Mouse (Mus musculus) embryonic facial prominence, embryonic 15.5 days (tissue): ENCODE measurements around the gene C1ql2. TPM values are rescaled to one million over a fixed set of nuclear protein-coding genes. Genes with fewer than 3 reads are reported as not detected.
A peak's percentile ranks its signal among the peaks of the same experiment; 100 is the strongest.

Experiments
- ATAC-seq: fragments of 200-750 bp; cut with Nextera tagmentation; 2 replicates; pipeline ENCODE4 v1.8.0; 2017; ENCODE audit warnings: low read depth, moderate TSS enrichment; ENCODE audit not compliant: insufficient number of reproducible peaks, low FRiP score, low TSS enrichment
- H3K27ac ChIP-seq: fragments of 300-500 bp; sonication (generic); replicated peaks from 2 replicates; pipeline ENCODE4 v1.5.1; 2015; ENCODE audit warnings: mild to moderate bottlenecking, inconsistent platforms
- H3K27me3 ChIP-seq: fragments of 300-500 bp; sonication (generic); 2 replicates; pipeline ENCODE4 v1.6.1; 2015; ENCODE audit warnings: inconsistent platforms
- H3K36me3 ChIP-seq: fragments of 300-500 bp; sonication (generic); 2 replicates; pipeline ENCODE4 v1.6.1; 2015; ENCODE audit warnings: mild to moderate bottlenecking, inconsistent platforms
- H3K4me1 ChIP-seq: fragments of 300-500 bp; sonication (generic); 2 replicates; pipeline ENCODE4 v1.6.1; 2015; ENCODE audit warnings: inconsistent platforms
- H3K4me2 ChIP-seq: fragments of 300-500 bp; sonication (generic); replicated peaks from 2 replicates; pipeline ENCODE4 v1.6.1; 2015; ENCODE audit warnings: mild to moderate bottlenecking, inconsistent platforms
- H3K4me3 ChIP-seq: fragments of 300-500 bp; sonication (generic); replicated peaks from 2 replicates; pipeline ENCODE4 v1.5.1; 2015; ENCODE audit warnings: mild to moderate bottlenecking, inconsistent platforms
- H3K9ac ChIP-seq: fragments of 300-500 bp; sonication (generic); 2 replicates; pipeline ENCODE4 v1.6.1; 2015; ENCODE audit warnings: inconsistent platforms
- H3K9me3 ChIP-seq: fragments of 300-500 bp; sonication (generic); replicated peaks from 2 replicates; pipeline ENCODE4 v1.6.1; 2016; ENCODE audit warnings: inconsistent platforms
- WGBS: fragments of 180-500 bp; shearing (Covaris S2); methylation state at CpG from one replicate; pipeline ENCODE4 v1.1.7; 2015; 5-methylcytosine and 5-hydroxymethylcytosine counted together
- polyA plus RNA-seq: library from polyadenylated mRNA; unstranded; fragments of >200 nt; fragmentation: Nextera tagmentation; extraction: Ambion mirVana; gene quantifications from 2 replicates; pipeline ENCODE4 v1.2.1, GENCODE M21; 2015

C1ql2 gene
- not detected in 2 replicates for polyA plus RNA-seq

DNA sequence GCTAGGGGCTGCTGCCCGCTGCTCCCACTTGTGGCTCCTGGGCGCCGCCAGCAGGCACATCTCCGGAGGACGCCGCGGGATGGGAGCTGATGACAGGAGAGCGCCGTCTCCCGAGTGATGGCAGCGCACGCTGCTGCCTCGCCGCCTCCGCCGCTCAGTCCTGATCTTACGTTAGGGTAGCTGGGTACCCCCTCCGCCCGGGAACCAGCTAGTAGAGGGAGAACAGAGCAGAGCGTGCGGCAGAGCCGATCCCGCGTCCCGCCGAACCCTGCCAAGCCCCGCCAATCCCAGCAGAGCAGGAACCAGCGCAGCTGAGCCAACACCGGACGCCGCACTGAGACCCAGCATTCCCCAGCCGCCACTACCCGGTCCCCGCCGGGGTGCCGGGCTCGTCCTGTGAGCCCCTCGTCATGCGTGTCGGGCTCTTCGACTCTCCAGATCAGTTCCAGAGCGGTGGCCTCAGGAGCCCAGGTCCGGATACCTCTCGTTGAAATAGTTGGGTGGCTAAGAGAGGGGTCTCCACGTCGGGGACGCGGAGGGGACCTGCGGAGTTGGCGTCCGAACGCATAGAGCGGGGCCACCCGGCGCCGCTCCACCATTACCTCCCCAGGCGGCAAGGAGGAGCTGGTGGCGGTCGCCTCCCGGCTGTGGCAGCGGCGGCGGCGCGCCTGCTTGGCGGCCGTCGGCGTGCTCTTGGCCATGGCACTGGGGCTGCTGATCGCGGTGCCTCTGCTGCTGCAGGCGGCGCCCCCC is at the start of gene C1ql2:
Gene C1ql2 (plus strand): TSS at position 164 of the 753 bp plus-strand sequence.
- no peaks in the 10 kb centered on the region for H3K36me3 ChIP-seq
- no peak within 1 kb of the TSS for H3K9ac ChIP-seq
- peaks cover 83% of the 10 kb centered on the region for H3K27me3 ChIP-seq
- H3K27ac ChIP-seq: no peak within 1 kb of the TSS
- H3K4me3 ChIP-seq: peak within 1 kb of the TSS; percentile 33
- peaks cover 25% of the 10 kb centered on the region for H3K4me1 ChIP-seq
- no peak for ATAC-seq
- H3K9me3 ChIP-seq: no peaks in the 10 kb centered on the region
- 1% methylated on average over 69 of the region's 73 CpGs for WGBS
- H3K4me2 ChIP-seq: peak within 1 kb of the TSS; percentile 53

DNA sequence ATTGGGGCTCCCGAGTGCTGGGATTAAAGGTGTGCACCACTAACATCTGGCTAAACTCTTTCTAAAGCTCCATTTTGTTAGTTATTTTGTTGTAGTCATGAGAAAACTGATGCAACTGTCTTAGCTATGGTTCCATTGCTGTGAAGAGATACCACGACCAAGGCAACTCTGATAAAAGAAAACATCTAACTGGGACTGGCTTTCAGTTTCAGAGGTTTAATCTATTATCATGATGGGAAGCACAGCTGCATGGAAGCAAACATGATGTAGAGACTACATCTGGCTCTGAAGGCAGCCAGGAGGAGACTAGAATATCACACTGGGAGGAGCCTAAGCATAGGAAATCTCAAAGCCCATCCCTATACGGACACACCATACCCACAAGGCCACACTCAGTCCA is 48.7 kb upstream of the C1ql2 start:
- H3K4me1 ChIP-seq: no peaks in the 10 kb centered on the region
- no peak overlapping the region for H3K9ac ChIP-seq
- ATAC-seq: no peak
- no peaks in the 10 kb centered on the region for H3K36me3 ChIP-seq
- H3K9me3 ChIP-seq: no peaks in the 10 kb centered on the region
- H3K27ac ChIP-seq: no peak overlapping the region
- H3K4me2 ChIP-seq: no peak overlapping the region
- WGBS: 84% methylated on average over 3 of the region's 3 CpGs
- no peak overlapping the region for H3K4me3 ChIP-seq
- no peaks in the 10 kb centered on the region for H3K27me3 ChIP-seq

DNA sequence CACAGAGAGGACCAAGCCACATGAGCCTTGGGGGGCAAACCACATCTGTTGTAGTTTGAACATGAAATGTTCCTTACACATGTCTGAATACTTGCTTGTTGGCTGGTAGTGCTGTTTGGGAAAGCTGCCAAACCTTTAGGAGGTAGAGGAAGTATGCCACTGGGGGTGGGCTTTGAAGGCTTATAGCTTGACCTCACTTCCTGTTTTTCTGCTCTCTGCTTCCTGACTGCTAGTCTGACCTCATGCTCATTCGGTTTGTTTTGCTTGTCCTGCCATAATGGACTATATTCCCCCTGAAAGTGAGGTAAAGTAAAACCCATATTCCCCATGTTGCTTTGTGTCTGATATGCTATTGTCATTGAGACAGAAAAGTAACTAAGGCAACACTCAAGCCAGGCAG is 46.6 kb upstream of the C1ql2 start:
- Histone ChIP-seq H3K4me1 (no peaks in the 10 kb centered on the region), H3K4me2 (no peak overlapping the region), H3K27me3 (no peaks in the 10 kb centered on the region), H3K9me3 (no peaks in the 10 kb centered on the region), H3K9ac (no peak overlapping the region), H3K36me3 (no peaks in the 10 kb centered on the region), H3K4me3 (no peak overlapping the region), H3K27ac (no peak overlapping the region)
- 58% methylated on average over 1 of the region's 1 CpGs for WGBS
- ATAC-seq: no peak

DNA sequence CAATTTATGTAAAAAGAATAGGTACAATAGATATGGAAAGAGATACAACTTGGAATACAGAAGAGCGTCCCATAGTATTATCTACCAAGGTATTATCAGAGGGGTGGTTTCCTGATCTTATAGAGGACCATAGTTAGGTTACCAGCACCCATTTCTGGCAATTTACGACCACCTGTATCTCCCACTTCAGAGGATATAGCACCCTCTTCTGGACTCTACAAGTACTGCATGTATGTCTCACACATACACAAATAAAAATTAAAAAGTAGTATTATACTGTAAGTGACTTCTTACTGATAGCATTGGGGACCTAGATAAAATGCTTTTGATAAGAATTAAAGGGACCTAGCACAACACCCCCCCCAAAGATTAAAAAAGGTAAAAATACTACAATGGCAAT is 43.4 kb upstream of the C1ql2 start:
- Histone ChIP-seq H3K4me2 (no peak overlapping the region), H3K9me3 (no peaks in the 10 kb centered on the region), H3K27me3 (no peaks in the 10 kb centered on the region), H3K9ac (no peak overlapping the region), H3K4me1 (no peaks in the 10 kb centered on the region), H3K4me3 (no peak overlapping the region), H3K36me3 (no peaks in the 10 kb centered on the region), H3K27ac (no peak overlapping the region)
- 89% methylated on average over 2 of the region's 2 CpGs for WGBS
- no peak for ATAC-seq

DNA sequence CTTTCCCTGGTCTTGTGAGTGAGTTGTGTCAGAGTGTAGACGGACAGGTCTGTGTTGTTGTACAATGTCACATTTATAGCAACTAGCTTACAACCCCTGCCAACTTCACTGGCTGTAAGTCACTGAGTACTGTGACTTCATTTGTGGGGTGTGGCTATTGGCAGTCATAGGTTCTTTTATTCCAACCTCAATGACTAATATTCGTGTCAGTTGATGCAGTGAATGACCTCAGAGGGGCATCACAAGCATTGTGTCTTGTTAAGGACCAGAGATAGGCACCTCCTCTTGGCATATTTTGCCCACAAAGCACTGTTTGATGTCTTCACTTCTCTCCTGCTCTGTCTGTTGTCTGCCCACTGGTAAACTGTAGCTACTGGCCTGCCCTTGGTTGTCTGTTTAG is 34.6 kb upstream of the C1ql2 start:
- no peak overlapping the region for H3K27ac ChIP-seq
- 50% methylated on average over 2 of the region's 2 CpGs for WGBS
- ATAC-seq: no peak
- no peak overlapping the region for H3K4me2 ChIP-seq
- no peaks in the 10 kb centered on the region for H3K9me3 ChIP-seq
- no peak overlapping the region for H3K9ac ChIP-seq
- H3K36me3 ChIP-seq: no peaks in the 10 kb centered on the region
- H3K4me3 ChIP-seq: no peak overlapping the region
- no peaks in the 10 kb centered on the region for H3K4me1 ChIP-seq
- no peaks in the 10 kb centered on the region for H3K27me3 ChIP-seq

DNA sequence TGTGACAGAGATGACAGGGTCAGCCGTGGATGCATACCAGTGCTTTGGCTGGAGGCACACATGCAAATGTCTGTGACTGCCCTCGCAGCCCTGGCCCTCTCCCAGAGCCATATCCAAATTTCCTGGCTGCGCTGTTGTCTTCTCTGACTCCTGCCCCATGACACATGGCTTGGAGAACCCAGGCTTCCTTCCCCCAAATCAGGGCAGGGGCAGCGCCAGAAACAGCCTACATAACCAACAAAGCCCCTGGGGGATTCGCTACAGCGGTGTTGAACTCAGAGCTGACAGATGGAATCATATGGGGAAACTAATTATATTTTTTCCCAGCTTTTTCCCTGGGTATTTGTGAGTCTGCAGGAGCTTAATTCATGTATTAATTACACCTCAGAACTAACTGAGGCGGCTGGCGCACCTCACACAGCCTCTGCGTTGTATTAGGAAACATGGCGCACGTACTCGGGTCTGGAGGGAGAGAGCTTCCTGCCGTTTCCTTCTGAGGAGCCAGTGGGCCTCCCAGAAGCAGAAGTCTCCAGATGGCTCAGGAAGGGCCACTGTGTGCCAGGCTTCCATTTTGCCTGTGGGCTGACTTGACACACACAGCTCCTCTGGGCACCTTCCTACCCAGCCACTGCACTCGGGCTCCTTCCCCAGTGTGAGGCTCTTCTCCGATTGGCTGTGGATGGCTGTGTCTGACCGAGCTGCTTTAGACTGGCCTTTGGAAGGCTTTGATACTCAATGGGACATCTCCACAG is 18.9 kb upstream of the C1ql2 start:
- no peak for ATAC-seq
- Histone ChIP-seq H3K9me3 (no peaks in the 10 kb centered on the region), H3K9ac (no peak overlapping the region), H3K4me3 (no peak overlapping the region), H3K27me3 (no peaks in the 10 kb centered on the region), H3K4me2 (no peak overlapping the region), H3K27ac (no peak overlapping the region), H3K36me3 (no peaks in the 10 kb centered on the region), H3K4me1 (no peaks in the 10 kb centered on the region)
- WGBS: 79% methylated on average over 16 of the region's 16 CpGs

DNA sequence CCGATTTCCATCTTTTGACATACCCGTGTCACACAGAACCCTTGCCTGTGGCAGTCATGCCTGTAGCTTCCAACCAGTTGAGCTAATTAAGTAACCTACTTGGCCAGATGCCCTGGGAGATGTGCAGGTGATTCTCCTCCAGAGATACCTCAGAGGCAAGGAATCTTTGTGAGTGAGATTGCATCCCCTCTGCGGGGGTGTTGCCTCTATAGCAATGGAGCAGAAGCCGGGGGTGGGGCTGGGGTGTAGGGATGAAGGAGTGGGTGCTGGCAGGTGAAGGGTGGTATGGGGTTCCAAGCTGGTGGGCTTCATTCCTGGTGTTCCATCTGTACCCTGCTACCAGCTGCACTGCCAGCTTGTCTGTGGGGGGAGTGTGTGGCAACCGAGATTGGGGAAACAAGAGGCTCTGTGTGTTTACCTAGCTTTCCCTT is 17.2 kb upstream of the C1ql2 start:
- ATAC-seq: no peak
- no peak overlapping the region for H3K4me3 ChIP-seq
- WGBS: 79% methylated on average over 5 of the region's 5 CpGs

DNA sequence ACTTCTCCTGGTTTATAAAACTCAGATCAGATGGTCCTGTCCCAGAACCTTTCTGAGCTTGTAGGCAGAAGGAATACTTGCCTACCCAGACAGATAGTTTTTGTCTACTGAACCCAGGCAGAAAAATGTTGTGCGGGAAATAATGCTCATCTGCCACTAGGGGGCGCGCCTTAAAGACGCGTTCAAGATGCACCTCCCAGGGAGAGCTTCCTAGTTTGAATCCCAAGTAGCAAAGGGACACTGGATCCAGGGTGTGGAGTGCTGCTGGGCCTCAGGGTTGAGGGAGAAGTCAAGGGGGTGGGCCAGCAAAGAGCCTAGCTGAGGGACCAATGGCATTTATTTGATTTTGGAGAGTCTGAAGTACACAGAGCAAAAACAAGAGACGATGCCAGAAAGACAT is 12.7 kb upstream of the C1ql2 start:
- Histone ChIP-seq H3K4me3 (no peak overlapping the region), H3K27ac (no peak overlapping the region), H3K4me2 (no peak overlapping the region), H3K9me3 (no peaks in the 10 kb centered on the region), H3K36me3 (no peaks in the 10 kb centered on the region), H3K27me3 (no peaks in the 10 kb centered on the region), H3K9ac (no peak overlapping the region), H3K4me1 (no peaks in the 10 kb centered on the region)
- WGBS: 17% methylated on average over 6 of the region's 6 CpGs
- peak; percentile 7; the same call in 1 of the 2 replicates for ATAC-seq

More for the DNA sequence above, 17.2 kb upstream of the C1ql2 start:
- no peaks in the 10 kb centered on the region for H3K27me3 ChIP-seq
- no peaks in the 10 kb centered on the region for H3K9me3 ChIP-seq
- no peaks in the 10 kb centered on the region for H3K4me1 ChIP-seq
- H3K36me3 ChIP-seq: no peaks in the 10 kb centered on the region
- H3K27ac ChIP-seq: no peak overlapping the region
- H3K4me2 ChIP-seq: no peak overlapping the region
- no peak overlapping the region for H3K9ac ChIP-seq

DNA sequence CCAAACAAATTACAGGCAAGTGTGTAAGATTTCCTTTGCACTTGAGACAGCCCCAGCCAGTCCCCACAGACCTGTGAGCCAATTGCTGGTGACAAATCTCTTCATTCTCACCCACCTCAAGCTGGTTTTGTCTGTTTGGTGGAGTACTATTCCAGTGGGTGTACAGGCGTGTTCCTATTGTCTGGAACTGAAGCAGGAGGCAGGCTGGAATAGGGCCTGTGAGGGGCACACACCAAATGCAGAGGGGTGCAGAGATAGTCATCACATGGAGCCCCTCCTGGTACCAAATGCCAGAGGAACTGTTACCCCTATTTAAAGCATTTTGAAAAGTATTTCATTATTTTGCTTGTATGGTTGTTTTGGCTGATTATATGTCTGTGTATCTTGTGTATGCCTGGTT is 12.2 kb upstream of the C1ql2 start:
- no peak overlapping the region for H3K4me2 ChIP-seq
- H3K9me3 ChIP-seq: no peaks in the 10 kb centered on the region
- no peaks in the 10 kb centered on the region for H3K36me3 ChIP-seq
- no peak overlapping the region for H3K27ac ChIP-seq
- H3K27me3 ChIP-seq: no peaks in the 10 kb centered on the region
- no peaks in the 10 kb centered on the region for H3K4me1 ChIP-seq
- ATAC-seq: no peak
- H3K4me3 ChIP-seq: no peak overlapping the region
- H3K9ac ChIP-seq: no peak overlapping the region
- WGBS: 66% methylated on average over 1 of the region's 1 CpGs

DNA sequence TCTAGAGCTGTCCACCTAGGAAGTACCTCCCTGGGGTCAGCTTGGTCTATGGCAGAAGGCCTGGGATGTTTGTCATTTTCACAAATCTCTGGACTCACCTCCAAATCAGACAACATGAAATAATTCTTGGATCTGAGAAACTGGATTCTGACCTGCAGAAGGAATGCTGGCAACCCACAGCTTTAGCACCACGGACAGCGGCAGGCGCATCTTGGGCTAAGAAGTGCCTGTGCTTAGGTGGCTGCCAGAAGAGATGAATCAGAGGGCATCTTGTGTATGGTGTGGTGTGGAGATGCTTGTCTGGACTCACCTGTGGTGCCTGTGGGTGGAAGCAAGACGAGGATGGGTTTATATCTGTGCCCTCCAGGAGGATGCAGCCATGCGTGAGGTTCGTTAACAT is 8.5 kb upstream of the C1ql2 start:
- Histone ChIP-seq H3K4me2 (no peak overlapping the region), H3K36me3 (no peaks in the 10 kb centered on the region), H3K9me3 (no peaks in the 10 kb centered on the region), H3K4me3 (no peak overlapping the region), H3K27ac (no peak overlapping the region), H3K4me1 (no peaks in the 10 kb centered on the region), H3K27me3 (peaks cover 9% of the 10 kb centered on the region; the same call in 1 of the 2 replicates), H3K9ac (no peak overlapping the region)
- 34% methylated on average over 6 of the region's 6 CpGs for WGBS
- ATAC-seq: no peak

DNA sequence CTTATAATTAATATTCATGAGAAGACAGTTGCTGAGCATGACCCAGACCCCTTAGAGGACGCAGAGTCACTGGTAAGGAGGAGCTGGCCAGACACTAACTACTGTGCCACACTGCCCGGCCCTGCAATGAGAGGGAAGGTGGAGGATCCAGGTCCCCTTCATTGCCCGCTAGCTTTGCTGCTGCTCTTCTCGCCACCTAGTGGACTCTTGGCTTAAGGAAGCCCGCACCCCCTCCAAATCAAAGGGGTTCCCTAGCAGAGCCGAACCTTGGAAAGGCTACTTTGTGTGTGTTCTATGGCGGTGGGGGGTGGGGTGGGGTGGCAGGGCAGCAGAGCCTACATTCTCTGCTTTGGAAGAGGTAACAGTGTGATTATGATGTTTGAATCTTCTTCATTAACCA is 2.4 kb upstream of the C1ql2 start:
- no peak overlapping the region for H3K9ac ChIP-seq
- WGBS: 32% methylated on average over 7 of the region's 7 CpGs
- no peaks in the 10 kb centered on the region for H3K36me3 ChIP-seq
- peaks cover 25% of the 10 kb centered on the region for H3K4me1 ChIP-seq
- no peak for ATAC-seq
- H3K27ac ChIP-seq: no peak overlapping the region
- H3K9me3 ChIP-seq: no peaks in the 10 kb centered on the region
- no peak overlapping the region for H3K4me2 ChIP-seq
- H3K4me3 ChIP-seq: no peak overlapping the region
- H3K27me3 ChIP-seq: peaks cover 68% of the 10 kb centered on the region
